Mouse (Mus musculus): ENCODE data around the gene Slc1a5.
A peak's percentile ranks its signal among the peaks of the same experiment; 100 is the strongest.

Slc1a5 gene

GRCm38 (mm10) chr7:16780825-16781554 lies at the start of gene Slc1a5:
Gene Slc1a5 (plus strand): TSS chr7:16781340.
- DNase-seq (ENCODE audit: extremely low spot score, low read depth, low spot score) = peak; percentile 73

DNA sequence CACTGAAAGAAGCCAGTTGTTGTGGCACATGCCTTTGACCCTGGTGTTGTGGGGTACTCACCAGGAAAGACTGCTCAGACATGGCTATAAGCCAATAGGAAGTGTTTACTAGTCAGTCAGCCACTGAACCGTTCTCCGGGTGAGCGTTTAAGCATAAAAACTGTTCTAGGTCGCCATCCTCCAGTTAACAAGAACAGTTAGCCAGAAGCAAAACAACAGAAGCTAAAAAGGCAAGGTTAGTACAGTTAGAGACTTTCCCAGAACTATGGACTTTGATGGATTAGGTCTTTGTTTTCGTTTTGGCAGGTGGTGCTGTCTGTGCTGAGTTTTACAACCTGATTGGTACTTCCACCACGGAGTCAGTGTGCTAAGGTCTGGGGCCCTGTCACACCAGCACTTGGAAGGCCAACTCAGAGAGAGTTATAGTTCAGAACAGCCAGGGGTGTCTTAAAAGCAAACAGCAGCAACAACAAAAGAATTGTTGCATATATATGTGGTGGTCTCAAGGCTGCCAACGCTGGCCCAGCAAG lies 49.2 kb upstream of the Slc1a5 start:
- DNase-seq (ENCODE audit: extremely low spot score, low read depth, low spot score) = no peak

DNA sequence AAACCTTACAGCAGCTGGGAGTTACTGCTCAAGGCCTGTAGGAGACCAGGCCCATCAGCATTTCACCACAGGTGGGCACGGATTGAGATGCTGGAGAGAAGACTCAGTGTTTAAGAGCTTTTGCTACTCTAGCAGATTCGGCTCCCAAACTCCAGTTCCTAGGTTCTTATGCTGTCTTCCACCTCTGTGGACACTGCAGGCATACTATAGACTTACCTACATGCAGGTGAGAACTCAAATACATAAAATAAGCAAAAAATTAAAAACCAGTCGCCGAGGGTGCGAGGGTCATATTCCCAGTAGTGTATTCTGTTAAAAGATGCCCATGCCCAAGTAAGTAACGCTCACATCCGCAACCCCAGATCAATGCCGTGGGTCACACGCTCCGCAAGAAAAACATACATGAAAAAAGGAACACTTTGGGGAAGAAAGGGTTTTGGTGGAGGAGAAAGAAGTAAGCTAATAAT lies 43.5 kb upstream of the Slc1a5 start:
- no peak for DNase-seq (ENCODE audit: extremely low spot score, low read depth, low spot score)

DNA sequence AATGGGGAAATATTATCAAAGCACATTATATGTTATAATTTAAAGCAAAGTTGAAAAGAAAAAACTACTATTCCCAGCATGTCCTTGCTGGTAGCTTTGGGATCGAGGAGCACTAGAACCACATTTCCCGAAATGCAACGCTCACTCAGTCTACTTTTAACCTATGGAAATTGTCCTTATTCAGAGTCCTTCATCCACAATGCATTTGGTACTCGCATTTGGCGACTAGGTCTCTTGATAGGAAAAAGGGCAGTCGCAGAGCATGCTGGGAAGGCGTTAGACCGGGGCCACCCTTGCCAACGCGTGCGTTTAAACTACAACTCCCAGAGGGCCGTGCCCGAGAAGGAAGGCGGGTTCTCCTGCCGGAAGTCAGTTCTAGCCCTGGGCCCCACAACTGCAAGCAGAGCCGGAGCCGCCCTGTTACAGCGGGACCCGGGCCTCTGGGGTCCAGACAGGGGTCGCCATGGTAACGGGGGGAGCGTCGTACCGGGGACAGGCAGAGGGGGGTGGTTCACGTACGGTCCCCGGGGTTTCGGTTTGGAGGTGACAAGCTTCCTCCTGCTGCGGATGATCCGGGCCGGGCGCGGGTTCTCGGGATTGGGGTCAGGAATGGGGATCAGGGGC lies 43.0 kb upstream of the Slc1a5 start, which contains the start of gene Ap2s1:
TSS of gene Ap2s1 (plus strand) at position 338 of the 624 bp plus-strand sequence.
- peak; percentile 97 for DNase-seq (ENCODE audit: extremely low spot score, low read depth, low spot score)

GRCm38 (mm10) chr7:16739056-16739604 lies 42.0 kb upstream of the Slc1a5 start:
- no peak for DNase-seq (ENCODE audit: extremely low spot score, low read depth, low spot score)

GRCm38 (mm10) chr7:16745373-16745772 lies 35.8 kb upstream of the Slc1a5 start:
- no peak for DNase-seq (ENCODE audit: extremely low spot score, low read depth, low spot score)

DNA sequence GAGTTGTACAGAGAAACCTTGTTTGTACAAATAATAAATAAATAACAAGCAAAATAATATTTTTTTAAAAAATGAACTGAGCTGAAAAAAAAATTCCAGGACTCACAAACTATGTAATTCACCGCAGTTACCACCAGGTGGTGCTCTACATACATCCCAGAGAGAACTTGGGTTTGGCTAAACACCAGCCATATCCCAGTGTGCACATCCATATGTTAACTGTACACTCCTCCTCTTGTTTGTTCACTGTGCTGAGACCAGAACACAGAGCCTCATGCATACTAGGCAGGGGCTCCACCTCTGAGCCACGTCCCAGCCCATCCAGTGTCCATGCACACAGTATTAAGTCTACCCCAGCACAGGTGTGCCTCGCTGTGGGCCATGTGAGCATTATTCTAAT lies 35.0 kb upstream of the Slc1a5 start:
- peak; percentile 68 for DNase-seq (ENCODE audit: extremely low spot score, low read depth, low spot score)

- DNase-seq (ENCODE audit: extremely low spot score, low read depth, low spot score) = no peak
Observed at GRCm38 (mm10) chr7:16747656-16748055, 33.5 kb upstream of the Slc1a5 start.

DNA sequence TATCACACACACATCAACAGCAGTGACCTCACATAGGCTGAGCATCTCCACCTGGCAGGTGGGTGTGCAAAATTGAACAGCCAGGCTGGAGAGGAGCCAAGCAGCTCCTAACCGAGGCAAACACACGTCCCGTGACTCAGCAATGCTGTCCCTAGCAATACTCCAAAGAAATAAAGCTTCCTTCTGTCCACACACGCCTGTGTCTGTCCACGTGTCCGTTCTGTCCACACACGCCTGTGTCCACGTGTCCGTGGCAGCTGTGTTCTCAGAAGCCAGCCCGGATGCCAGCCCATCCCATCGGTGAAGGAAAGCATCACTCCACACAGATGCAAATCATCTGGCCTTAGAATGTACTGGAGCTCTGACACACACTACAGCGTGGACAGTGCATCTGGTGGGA lies 29.1 kb upstream of the Slc1a5 start:
- no peak for DNase-seq (ENCODE audit: extremely low spot score, low read depth, low spot score)

- no peak for DNase-seq (ENCODE audit: extremely low spot score, low read depth, low spot score)
Observed at GRCm38 (mm10) chr7:16755362-16756017, 25.6 kb upstream of the Slc1a5 start.

DNA sequence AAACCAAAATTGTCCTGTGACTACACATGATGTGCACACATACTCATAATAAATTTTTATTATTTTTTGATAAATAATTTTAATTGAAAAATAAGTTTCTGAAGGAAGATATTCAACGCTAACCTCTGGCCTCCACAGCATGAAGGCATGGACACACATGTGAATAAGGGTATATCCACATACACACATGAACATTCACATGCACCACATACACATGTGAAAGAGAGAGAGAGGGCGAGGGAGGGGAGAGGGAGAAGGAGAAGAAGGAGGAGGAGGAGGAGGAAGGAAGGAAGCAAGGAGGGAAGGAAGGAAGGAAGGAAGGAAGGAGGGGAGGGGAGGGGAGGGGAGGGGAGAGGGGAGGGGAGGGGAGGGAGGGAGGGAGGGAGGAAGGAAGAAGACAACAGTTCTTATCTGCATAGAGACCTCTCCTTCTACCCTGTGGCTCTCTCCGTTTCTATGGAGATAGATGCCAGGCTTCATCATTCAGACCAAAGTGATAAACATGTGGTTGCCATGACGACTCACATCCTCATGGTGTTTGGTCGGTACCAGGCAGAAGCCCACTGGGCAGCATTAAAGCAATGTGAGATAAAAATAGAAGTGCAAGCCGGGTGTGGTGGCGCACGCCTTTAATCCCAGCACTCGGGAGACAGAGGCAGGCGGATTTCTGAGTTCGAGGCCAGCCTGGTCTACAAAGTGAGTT lies 22.1 kb upstream of the Slc1a5 start:
- no peak for DNase-seq (ENCODE audit: extremely low spot score, low read depth, low spot score)

GRCm38 (mm10) chr7:16760292-16760691 lies 20.8 kb upstream of the Slc1a5 start:
- DNase-seq (ENCODE audit: extremely low spot score, low read depth, low spot score) = no peak

- no peak for DNase-seq (ENCODE audit: extremely low spot score, low read depth, low spot score)
Observed at GRCm38 (mm10) chr7:16761005-16761481, 20.1 kb upstream of the Slc1a5 start.

GRCm38 (mm10) chr7:16761630-16762029 lies 19.5 kb upstream of the Slc1a5 start:
- DNase-seq (ENCODE audit: extremely low spot score, low read depth, low spot score) = no peak

DNA sequence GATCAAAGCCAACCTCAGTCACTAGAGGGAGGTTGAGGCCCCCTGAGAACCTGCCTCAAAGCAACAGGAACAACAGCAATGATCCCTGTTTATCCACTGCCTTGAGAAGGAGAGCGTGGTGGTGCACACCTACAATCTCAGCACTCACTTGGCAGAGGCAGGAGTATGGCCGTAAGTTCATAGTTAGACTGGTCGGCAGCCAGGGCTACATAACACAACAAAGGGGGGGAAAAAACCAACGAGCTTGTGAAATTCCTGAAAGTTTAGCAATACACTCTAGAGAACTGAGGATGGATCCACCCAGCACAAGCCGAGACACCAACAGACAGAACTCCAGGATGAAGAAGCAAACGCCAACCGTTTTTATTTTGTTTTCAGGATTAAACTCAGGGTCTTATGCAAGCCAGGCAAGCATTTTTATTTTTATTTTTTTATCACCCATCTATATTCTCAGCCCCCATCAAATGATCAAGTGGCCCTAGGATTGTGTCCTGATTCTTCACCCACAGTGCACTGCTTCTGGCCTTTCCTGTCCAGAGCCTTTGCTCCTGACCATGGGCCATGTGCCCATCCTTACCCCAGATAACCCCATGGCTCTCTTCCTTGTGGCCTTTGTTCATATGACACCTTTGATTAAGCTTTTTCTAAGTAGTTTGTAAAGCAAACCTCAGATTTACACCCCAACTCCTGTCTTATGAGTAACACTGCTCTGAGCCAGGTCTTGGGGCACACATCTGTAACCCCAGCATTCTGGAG lies 17.5 kb upstream of the Slc1a5 start:
- no peak for DNase-seq (ENCODE audit: extremely low spot score, low read depth, low spot score)

- no peak for DNase-seq (ENCODE audit: extremely low spot score, low read depth, low spot score)
Observed at GRCm38 (mm10) chr7:16766443-16766842, 14.7 kb upstream of the Slc1a5 start.

- DNase-seq (ENCODE audit: extremely low spot score, low read depth, low spot score) = no peak
Observed at GRCm38 (mm10) chr7:16775888-16776287, 5.3 kb upstream of the Slc1a5 start.

- DNase-seq (ENCODE audit: extremely low spot score, low read depth, low spot score) = no peak
Observed at GRCm38 (mm10) chr7:16780076-16780475, 1.1 kb upstream of the Slc1a5 start.

DNA sequence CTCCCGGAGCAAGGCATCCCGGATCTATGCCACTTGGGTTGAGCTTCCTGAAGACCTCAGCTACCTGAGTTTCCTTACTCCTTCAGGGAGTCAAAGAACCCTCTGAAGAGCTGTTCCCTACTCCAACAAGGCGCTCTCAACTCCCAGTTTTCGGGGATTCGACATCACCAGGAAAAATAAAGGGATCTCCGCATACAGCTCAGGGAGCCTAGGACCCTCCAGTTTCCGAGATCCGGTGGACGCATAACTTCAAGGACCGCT lies 345 bp downstream of the Slc1a5 start:
- no peak for DNase-seq (ENCODE audit: extremely low spot score, low read depth, low spot score)

Data from hindlimb bud, embryonic 11.5 days (tissue).